Mouse (Mus musculus) CH12.LX (cell line): ENCODE results near the gene Cbx8.

Experiments
- CHD2 ChIP-seq: IDR thresholded peaks from 2 replicates; pipeline ENCODE4 v1.6.1; 2011; ENCODE audit warnings: low read length, improper control_type of control experiment
- CTCF ChIP-seq, 2 experiments: IDR thresholded peaks in 1 of 2; conservative IDR thresholded peaks in 1 of 2; 2 replicates each; pipeline ENCODE4 v1.5.1; 2011 to 2012; ENCODE audit warnings: low read depth in 2 of 2, low read length in 2 of 2, improper control_type of control experiment in 1 of 2, inconsistent platforms in 1 of 2, mild to moderate bottlenecking in 1 of 2, moderate library complexity in 1 of 2
- E2F4 ChIP-seq: IDR thresholded peaks from 2 replicates; pipeline ENCODE4 v1.6.1; 2011; ENCODE audit warnings: low read depth, low read length, improper control_type of control experiment; ENCODE audit not compliant: insufficient replicate concordance
- EP300 ChIP-seq: IDR thresholded peaks from 2 replicates; pipeline ENCODE4 v1.6.1; 2011; ENCODE audit warnings: low read length, improper control_type of control experiment
- GABPA ChIP-seq: IDR thresholded peaks from 2 replicates; pipeline ENCODE4 v1.6.1; 2012; ENCODE audit warnings: low read depth, low read length, improper control_type of control experiment, inconsistent platforms; ENCODE audit not compliant: insufficient replicate concordance
- MAX ChIP-seq: IDR thresholded peaks from 2 replicates; pipeline ENCODE4 v1.6.1; 2011; ENCODE audit warnings: low read length, improper control_type of control experiment
- MXI1 ChIP-seq: IDR thresholded peaks from 2 replicates; pipeline ENCODE4 v1.6.1; 2011; ENCODE audit warnings: mild to moderate bottlenecking, low read depth, low read length, improper control_type of control experiment
- MYC ChIP-seq: IDR thresholded peaks from 2 replicates; pipeline ENCODE4 v1.6.1; 2011; ENCODE audit warnings: low read depth, mild to moderate bottlenecking, improper control_type of control experiment, low read length
- NRF1 ChIP-seq: IDR thresholded peaks from 2 replicates; pipeline ENCODE4 v1.6.1; 2014; ENCODE audit warnings: low read depth, mild to moderate bottlenecking, inconsistent platforms, low read length, improper control_type of control experiment, moderate library complexity
- POLR2A ChIP-seq: IDR thresholded peaks from 2 replicates; pipeline ENCODE4 v1.6.1; 2011; ENCODE audit warnings: low read depth, mild to moderate bottlenecking, improper control_type of control experiment, low read length
- POLR2AphosphoS2 ChIP-seq: IDR thresholded peaks from 2 replicates; pipeline ENCODE4 v1.6.1; 2011; ENCODE audit warnings: low read depth, low read length, improper control_type of control experiment
- USF1 ChIP-seq: IDR thresholded peaks from 2 replicates; pipeline ENCODE4 v1.6.1; 2014; ENCODE audit warnings: low read depth, mild to moderate bottlenecking, inconsistent platforms, low read length, improper control_type of control experiment
- ZNF384 ChIP-seq: IDR thresholded peaks from 2 replicates; pipeline ENCODE4 v1.6.1; 2012; ENCODE audit warnings: low read depth, low read length, improper control_type of control experiment, inconsistent platforms

GRCm38 (mm10) chr11:119038744-119039484 is 1.9 kb downstream of the Cbx8 start:
- TF ChIP-seq GABPA, result no peak
- no peak for TF ChIP-seq NRF1
- TF ChIP-seq E2F4, result no peak
- no peak for TF ChIP-seq CTCF (conservative IDR thresholded peaks at IDR 0.05 in 1 of 2, IDR thresholded peaks at IDR 0.05 in 1 of 2; ENCODE audit: low read depth in 2 of 2, low read length in 2 of 2)
- no peak for TF ChIP-seq MAX
- no peak for TF ChIP-seq POLR2AphosphoS2
- no peak for TF ChIP-seq MXI1
- no peak for TF ChIP-seq USF1
- TF ChIP-seq ZNF384, result no peak
- no peak for TF ChIP-seq EP300
- no peak for TF ChIP-seq POLR2A
- no peak for TF ChIP-seq MYC
- no peak for TF ChIP-seq CHD2
